Mouse (Mus musculus): ENCODE measurements around the gene Dab2ip.

Gene Dab2ip

GRCm38 (mm10) chr2:35557911-35558825 lies at the start of gene Dab2ip:
Gene Dab2ip, plus strand, starts transcription at chr2:35558266.
- peak; percentile 59 to 60 for DNase-seq

- peak; percentile 17 to 34 for DNase-seq
Measured at GRCm38 (mm10) chr2:35508597-35509342, 49.3 kb upstream of the Dab2ip start.

GRCm38 (mm10) chr2:35509343-35509667 lies 48.8 kb upstream of the Dab2ip start:
- no peak for DNase-seq

GRCm38 (mm10) chr2:35509888-35510287 lies 48.2 kb upstream of the Dab2ip start:
- DNase-seq = no peak

DNA sequence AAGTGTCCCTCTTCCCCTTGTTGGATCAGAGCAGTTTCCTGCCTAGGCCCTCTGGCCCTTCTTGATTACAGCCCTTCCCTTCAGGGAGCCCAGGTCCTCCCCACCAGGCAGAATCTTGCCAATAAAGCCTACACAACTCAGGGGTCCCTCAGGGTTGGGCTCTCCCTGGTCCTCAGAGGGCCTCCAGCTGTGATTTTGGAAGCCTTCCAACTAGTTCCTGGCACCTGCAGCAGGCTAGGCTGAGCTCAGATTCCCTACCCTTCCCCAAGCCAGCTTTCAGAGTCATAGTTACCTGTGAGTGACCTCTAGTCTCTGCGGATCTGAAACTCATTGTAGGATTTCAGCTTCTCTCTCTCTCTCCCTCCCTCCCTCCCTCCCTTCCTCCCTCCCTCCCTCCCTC lies 47.1 kb upstream of the Dab2ip start:
- peak in 1 of 2 experiments; percentile 11 for DNase-seq

DNA sequence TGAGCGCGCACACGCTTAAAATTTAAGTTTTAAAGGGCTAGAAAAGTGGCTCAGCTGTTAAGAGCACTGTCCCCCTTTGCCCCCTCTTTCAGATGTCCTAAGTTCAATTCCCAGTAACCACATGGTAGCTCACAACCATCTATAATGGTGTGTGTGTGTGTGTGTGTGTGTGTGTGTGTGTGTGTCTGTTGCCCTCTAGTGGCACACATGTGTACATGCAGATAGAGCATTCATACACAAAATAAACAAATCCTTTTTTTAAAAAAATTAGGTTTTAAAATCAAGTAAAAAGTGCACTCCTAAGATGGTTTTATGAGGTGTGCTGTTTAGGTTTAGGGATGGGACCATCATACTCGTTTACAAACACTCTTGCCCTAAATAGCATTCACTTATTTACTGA lies 45.8 kb upstream of the Dab2ip start:
- DNase-seq = no peak

DNA sequence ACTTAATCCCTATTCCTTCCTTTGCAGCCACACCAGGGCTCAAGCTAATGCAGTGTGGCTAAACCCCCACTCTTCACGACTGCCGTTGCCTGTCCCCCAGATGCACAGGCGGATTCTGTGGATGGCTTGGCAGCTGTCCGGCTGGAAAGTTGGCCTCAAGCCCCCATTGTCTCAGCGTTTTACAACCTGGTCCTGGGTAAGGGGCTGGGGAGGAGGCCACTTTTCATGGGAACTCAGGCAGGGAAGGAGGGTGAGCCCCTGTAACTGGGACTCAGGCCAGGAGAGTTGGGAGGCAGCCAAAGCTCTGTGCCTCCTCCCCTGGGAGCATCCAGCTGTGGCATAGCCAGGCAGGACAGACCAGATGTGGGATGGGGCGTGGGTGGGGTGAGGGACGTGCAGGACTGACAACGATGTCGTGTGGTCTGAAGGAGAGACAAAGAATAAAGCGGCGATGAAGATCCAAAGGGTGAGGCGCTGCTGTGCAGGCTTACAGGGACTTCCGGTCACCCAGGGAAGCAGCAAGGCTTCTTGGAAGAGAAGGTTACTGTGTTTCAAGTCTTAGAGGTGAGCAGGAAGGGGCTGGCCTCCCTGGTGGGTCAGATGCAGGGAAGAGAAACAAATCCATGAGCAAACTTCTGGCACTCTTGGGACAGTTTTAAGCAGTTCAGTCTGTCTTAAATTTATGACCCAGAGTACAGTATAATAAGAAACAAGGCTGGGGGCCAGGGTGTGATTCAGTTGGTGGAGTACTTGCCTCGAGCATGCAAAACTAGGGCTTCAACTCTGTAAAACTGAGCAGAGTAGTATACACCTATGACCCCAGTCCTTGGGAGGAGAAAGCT lies 43.8 kb upstream of the Dab2ip start:
- DNase-seq = peak in 1 of 2 experiments; percentile 35

- DNase-seq = no peak
Measured at GRCm38 (mm10) chr2:35526612-35527242, 31.3 kb upstream of the Dab2ip start.

DNA sequence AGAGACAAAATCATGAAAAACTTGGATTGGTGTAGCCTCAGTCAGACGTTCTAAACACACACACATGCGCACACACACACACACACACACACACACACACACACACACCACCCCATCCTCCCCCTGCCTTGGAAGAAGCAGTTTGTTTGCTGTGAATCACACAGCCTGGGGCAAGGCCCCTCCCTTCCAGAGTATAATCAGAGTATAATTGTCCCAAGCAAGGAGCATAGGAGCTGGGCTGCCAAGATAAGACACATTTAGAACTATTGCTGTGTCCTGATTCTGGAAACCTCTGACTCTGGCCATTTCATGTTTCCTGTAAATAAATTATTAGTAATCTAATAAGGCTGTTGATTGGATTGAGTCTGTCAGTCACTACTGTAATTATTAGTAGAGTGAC lies 29.0 kb upstream of the Dab2ip start:
- DNase-seq = no peak

DNA sequence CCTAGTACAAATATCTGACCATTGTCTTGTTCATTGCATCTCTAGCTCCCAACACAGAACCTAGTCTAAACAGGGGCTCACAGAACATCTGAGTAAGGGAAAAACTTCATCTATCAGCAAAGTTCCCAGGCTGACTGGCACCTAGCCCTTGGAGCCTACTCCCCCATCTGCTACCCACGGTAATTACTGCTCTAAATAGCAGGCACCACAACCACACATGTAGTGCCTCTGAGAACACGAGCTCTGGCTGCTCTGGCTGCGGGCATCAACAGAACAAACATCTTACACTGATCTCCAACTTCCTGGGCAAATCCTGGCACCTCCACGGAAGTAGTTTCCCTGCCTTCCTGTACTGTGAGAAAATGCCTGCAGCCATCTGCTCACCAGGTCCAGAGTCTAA lies 28.2 kb upstream of the Dab2ip start:
- no peak for DNase-seq

GRCm38 (mm10) chr2:35530732-35531131 lies 27.3 kb upstream of the Dab2ip start:
- no peak for DNase-seq

GRCm38 (mm10) chr2:35533646-35534045 lies 24.4 kb upstream of the Dab2ip start:
- peak in 1 of 2 experiments; percentile 25 for DNase-seq

- peak; percentile 87 to 90 for DNase-seq
Measured at GRCm38 (mm10) chr2:35539276-35539972, 18.6 kb upstream of the Dab2ip start.

DNA sequence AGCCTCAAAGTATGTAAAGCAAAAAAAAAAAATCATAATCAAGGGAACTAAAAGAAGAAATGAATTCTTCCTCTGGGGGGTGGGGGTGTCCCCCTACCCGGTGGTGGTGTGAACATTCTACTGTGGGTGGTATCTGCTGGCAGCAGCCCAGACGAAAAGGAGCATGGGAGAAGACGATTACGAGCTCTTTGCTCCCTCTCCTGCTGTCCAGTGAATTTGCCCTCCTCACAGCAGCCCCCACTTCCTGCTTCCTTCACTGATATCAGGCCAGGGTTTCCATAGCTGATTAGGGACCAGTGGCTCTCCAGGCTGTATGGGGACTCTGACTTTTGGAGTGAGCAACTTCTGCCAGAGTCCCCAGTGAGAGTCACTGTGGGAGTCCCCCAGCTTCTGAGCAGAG lies 17.3 kb upstream of the Dab2ip start:
- no peak for DNase-seq

- DNase-seq = peak; percentile 85 to 89
Measured at GRCm38 (mm10) chr2:35544717-35545116, 13.3 kb upstream of the Dab2ip start.

GRCm38 (mm10) chr2:35545125-35545590 lies 12.9 kb upstream of the Dab2ip start:
- DNase-seq = peak; percentile 78 to 83

- DNase-seq = no peak
Measured at GRCm38 (mm10) chr2:35546462-35546861, 11.6 kb upstream of the Dab2ip start.

- DNase-seq = no peak
Measured at GRCm38 (mm10) chr2:35549191-35549590, 8.9 kb upstream of the Dab2ip start.

- DNase-seq = no peak
Measured at GRCm38 (mm10) chr2:35550097-35550496, 8.0 kb upstream of the Dab2ip start.

GRCm38 (mm10) chr2:35556918-35557486 lies 1.1 kb upstream of the Dab2ip start:
- peak in 1 of 2 experiments; percentile 32 for DNase-seq

DNA sequence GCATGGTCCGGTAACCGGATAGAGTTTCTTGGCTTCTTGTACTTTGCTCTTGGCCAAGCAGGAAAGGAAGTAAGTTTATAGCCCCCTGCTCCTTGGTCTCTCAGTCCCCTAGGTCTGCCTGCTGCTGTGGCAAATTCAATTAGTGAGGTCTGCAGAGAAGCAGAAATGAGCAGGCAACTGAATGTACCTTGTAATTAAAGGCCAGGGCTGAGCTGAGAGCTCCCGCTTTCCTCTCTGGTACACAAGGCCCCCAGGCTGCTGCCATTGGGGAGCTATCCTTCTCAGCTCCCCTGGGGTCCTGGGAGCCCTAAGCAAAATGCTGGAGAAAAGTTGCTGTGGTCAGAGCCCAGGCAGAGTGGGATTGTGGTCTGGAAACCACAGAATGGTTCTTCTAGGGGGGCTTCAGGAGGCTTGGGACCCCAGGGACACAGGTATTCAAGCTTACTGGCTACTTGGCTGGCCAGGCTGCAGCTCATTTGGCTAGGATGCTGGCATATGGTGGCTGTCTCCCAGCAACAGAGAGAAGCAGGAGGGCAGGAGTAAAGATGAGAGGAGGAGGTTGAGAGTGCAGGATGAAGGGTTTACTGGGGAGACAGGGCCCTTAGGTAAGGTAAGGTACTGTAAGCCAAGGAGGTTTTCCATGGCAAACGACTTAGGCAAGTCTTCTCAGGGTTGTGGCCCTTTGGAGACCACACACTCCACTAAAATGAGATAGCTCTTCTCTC lies 922 bp downstream of the Dab2ip start:
- peak; percentile 71 to 75 for DNase-seq

All from cerebellum, postnatal 25 days (tissue).